Mouse (Mus musculus): ENCODE measurements around the gene Kit. TPM values are rescaled to one million over a fixed set of nuclear protein-coding genes. Genes with fewer than 3 reads are reported as not detected.

Gene Kit
- total and polyA plus RNA-seq, 2 experiments, result 2.4 to 4.0 TPM

- Histone ChIP-seq H3K4me1 (ENCODE audit: control insufficient read depth, insufficient read depth, low read length) (no peaks in the 10 kb centered on the region), H3K27ac (replicated peaks; ENCODE audit: insufficient read depth, low read depth, low read length) (no peak overlapping the region)
- WGBS, result 84% methylated on average over 10 of the region's 10 CpGs
These were observed 20.6 kb downstream of the Kit start for GRCm38 (mm10) chr5:75595319-75595718.

GRCm38 (mm10) chr5:75596211-75596610 lies 21.5 kb downstream of the Kit start:
- H3K4me3 ChIP-seq (ENCODE audit: insufficient read depth, low read depth, low read length), result no peak overlapping the region
- H3K79me2 ChIP-seq (ENCODE audit: control insufficient read depth, insufficient read depth, low read length), result no peaks in the 10 kb centered on the region
- H3K36me3 ChIP-seq (ENCODE audit: control insufficient read depth, insufficient read depth, low read length), result no peaks in the 10 kb centered on the region
- H3K27ac ChIP-seq (replicated peaks; ENCODE audit: insufficient read depth, low read depth, low read length), result no peak overlapping the region
- H3K9ac ChIP-seq (ENCODE audit: low read depth, low read length), result no peak overlapping the region
- no peak for TF ChIP-seq CTCF (IDR thresholded peaks at IDR 0.05; ENCODE audit: low read depth, low read length)
- no peak for TF ChIP-seq POLR2A (IDR thresholded peaks at IDR 0.05; ENCODE audit: extremely low read depth, insufficient read depth, low read length)
- WGBS, result 67% methylated on average over 14 of the region's 14 CpGs
- no peaks in the 10 kb centered on the region for H3K27me3 ChIP-seq (ENCODE audit: control insufficient read depth, insufficient read depth, low read length)
- no peaks in the 10 kb centered on the region for H3K4me1 ChIP-seq (ENCODE audit: control insufficient read depth, insufficient read depth, low read length)
- no peak for DNase-seq (ENCODE audit: extremely low read depth, low read depth, low spot score)

More at GRCm38 (mm10) chr5:75595319-75595718, 20.6 kb downstream of the Kit start:
- no peaks in the 10 kb centered on the region for H3K27me3 ChIP-seq (ENCODE audit: control insufficient read depth, insufficient read depth, low read length)
- no peak overlapping the region for H3K4me3 ChIP-seq (ENCODE audit: insufficient read depth, low read depth, low read length)
- no peak for TF ChIP-seq CTCF (IDR thresholded peaks at IDR 0.05; ENCODE audit: low read depth, low read length)
- TF ChIP-seq POLR2A (IDR thresholded peaks at IDR 0.05; ENCODE audit: extremely low read depth, insufficient read depth, low read length), result no peak
- H3K36me3 ChIP-seq (ENCODE audit: control insufficient read depth, insufficient read depth, low read length), result no peaks in the 10 kb centered on the region
- H3K9ac ChIP-seq (ENCODE audit: low read depth, low read length), result no peak overlapping the region
- DNase-seq (ENCODE audit: extremely low read depth, low read depth, low spot score), result no peak
- no peaks in the 10 kb centered on the region for H3K79me2 ChIP-seq (ENCODE audit: control insufficient read depth, insufficient read depth, low read length)

- Histone ChIP-seq H3K9ac (ENCODE audit: low read depth, low read length) (no peak overlapping the region), H3K27me3 (ENCODE audit: control insufficient read depth, insufficient read depth, low read length) (no peaks in the 10 kb centered on the region), H3K27ac (replicated peaks; ENCODE audit: insufficient read depth, low read depth, low read length) (no peak overlapping the region), H3K4me3 (ENCODE audit: insufficient read depth, low read depth, low read length) (no peak overlapping the region), H3K4me1 (ENCODE audit: control insufficient read depth, insufficient read depth, low read length) (no peaks in the 10 kb centered on the region), H3K79me2 (ENCODE audit: control insufficient read depth, insufficient read depth, low read length) (no peaks in the 10 kb centered on the region), H3K36me3 (ENCODE audit: control insufficient read depth, insufficient read depth, low read length) (no peaks in the 10 kb centered on the region)
- DNase-seq (ENCODE audit: extremely low read depth, low read depth, low spot score), result no peak
- TF ChIP-seq CTCF (IDR thresholded peaks at IDR 0.05; ENCODE audit: low read depth, low read length), result no peak
- no peak for TF ChIP-seq POLR2A (IDR thresholded peaks at IDR 0.05; ENCODE audit: extremely low read depth, insufficient read depth, low read length)
- 50% methylated on average over 2 of the region's 2 CpGs for WGBS
These were observed 22.6 kb downstream of the Kit start for GRCm38 (mm10) chr5:75597316-75597715.

GRCm38 (mm10) chr5:75598491-75598890 lies 23.8 kb downstream of the Kit start:
- DNase-seq (ENCODE audit: extremely low read depth, low read depth, low spot score), result no peak
- Histone ChIP-seq H3K4me1 (ENCODE audit: control insufficient read depth, insufficient read depth, low read length) (no peaks in the 10 kb centered on the region), H3K27ac (replicated peaks; ENCODE audit: insufficient read depth, low read depth, low read length) (no peak overlapping the region)

GRCm38 (mm10) chr5:75599991-75600390 lies 25.3 kb downstream of the Kit start:
- H3K79me2 ChIP-seq (ENCODE audit: control insufficient read depth, insufficient read depth, low read length), result no peaks in the 10 kb centered on the region
- WGBS, result 78% methylated on average over 6 of the region's 6 CpGs
- H3K27ac ChIP-seq (replicated peaks; ENCODE audit: insufficient read depth, low read depth, low read length), result no peak overlapping the region
- DNase-seq (ENCODE audit: extremely low read depth, low read depth, low spot score), result no peak
- no peaks in the 10 kb centered on the region for H3K36me3 ChIP-seq (ENCODE audit: control insufficient read depth, insufficient read depth, low read length)
- no peaks in the 10 kb centered on the region for H3K4me1 ChIP-seq (ENCODE audit: control insufficient read depth, insufficient read depth, low read length)
- TF ChIP-seq CTCF (IDR thresholded peaks at IDR 0.05; ENCODE audit: low read depth, low read length) (no peak), POLR2A (IDR thresholded peaks at IDR 0.05; ENCODE audit: extremely low read depth, insufficient read depth, low read length) (no peak)
- H3K27me3 ChIP-seq (ENCODE audit: control insufficient read depth, insufficient read depth, low read length), result no peaks in the 10 kb centered on the region
- no peak overlapping the region for H3K4me3 ChIP-seq (ENCODE audit: insufficient read depth, low read depth, low read length)
- no peak overlapping the region for H3K9ac ChIP-seq (ENCODE audit: low read depth, low read length)

More at GRCm38 (mm10) chr5:75598491-75598890, 23.8 kb downstream of the Kit start:
- Histone ChIP-seq H3K9ac (ENCODE audit: low read depth, low read length) (no peak overlapping the region), H3K79me2 (ENCODE audit: control insufficient read depth, insufficient read depth, low read length) (no peaks in the 10 kb centered on the region), H3K36me3 (ENCODE audit: control insufficient read depth, insufficient read depth, low read length) (no peaks in the 10 kb centered on the region), H3K4me3 (ENCODE audit: insufficient read depth, low read depth, low read length) (no peak overlapping the region), H3K27me3 (ENCODE audit: control insufficient read depth, insufficient read depth, low read length) (no peaks in the 10 kb centered on the region)
- TF ChIP-seq POLR2A (IDR thresholded peaks at IDR 0.05; ENCODE audit: extremely low read depth, insufficient read depth, low read length), result no peak
- no peak for TF ChIP-seq CTCF (IDR thresholded peaks at IDR 0.05; ENCODE audit: low read depth, low read length)
- WGBS, result 94% methylated on average over 13 of the region's 13 CpGs

- Histone ChIP-seq H3K36me3 (ENCODE audit: control insufficient read depth, insufficient read depth, low read length) (no peaks in the 10 kb centered on the region), H3K9ac (ENCODE audit: low read depth, low read length) (no peak overlapping the region), H3K4me3 (ENCODE audit: insufficient read depth, low read depth, low read length) (no peak overlapping the region), H3K4me1 (ENCODE audit: control insufficient read depth, insufficient read depth, low read length) (no peaks in the 10 kb centered on the region), H3K79me2 (ENCODE audit: control insufficient read depth, insufficient read depth, low read length) (no peaks in the 10 kb centered on the region), H3K27ac (replicated peaks; ENCODE audit: insufficient read depth, low read depth, low read length) (no peak overlapping the region), H3K27me3 (ENCODE audit: control insufficient read depth, insufficient read depth, low read length) (no peaks in the 10 kb centered on the region)
- no peak for DNase-seq (ENCODE audit: extremely low read depth, low read depth, low spot score)
- 87% methylated on average over 9 of the region's 9 CpGs for WGBS
- TF ChIP-seq POLR2A (IDR thresholded peaks at IDR 0.05; ENCODE audit: extremely low read depth, insufficient read depth, low read length) (no peak), CTCF (IDR thresholded peaks at IDR 0.05; ENCODE audit: low read depth, low read length) (no peak)
These were observed 29.5 kb downstream of the Kit start for GRCm38 (mm10) chr5:75604238-75604637.

Data from liver, adult 2 months (tissue).